Mouse (Mus musculus) layer of hippocampus, postnatal 14 days (tissue): Measurements from ENCODE around the gene Aif1. TPM values are rescaled to one million over a fixed set of nuclear protein-coding genes. Genes with fewer than 3 reads are reported as not detected.

Source experiments
- DNase-seq, 2 experiments: peaks; one replicate each; pipeline ENCODE4 v3.0.0; 2021 to 2022; ENCODE audit warnings: low spot score in 2 of 2, mixed read lengths in 1 of 2
- total RNA-seq, 2 experiments: library from RNA; stranded (reverse); gene quantifications; 2 replicates each; pipeline ENCODE4 v1.2.3; 2021

The Aif1 gene
- total RNA-seq, 2 experiments from 2014 or later, result 9.9 to 10.4 TPM

DNA sequence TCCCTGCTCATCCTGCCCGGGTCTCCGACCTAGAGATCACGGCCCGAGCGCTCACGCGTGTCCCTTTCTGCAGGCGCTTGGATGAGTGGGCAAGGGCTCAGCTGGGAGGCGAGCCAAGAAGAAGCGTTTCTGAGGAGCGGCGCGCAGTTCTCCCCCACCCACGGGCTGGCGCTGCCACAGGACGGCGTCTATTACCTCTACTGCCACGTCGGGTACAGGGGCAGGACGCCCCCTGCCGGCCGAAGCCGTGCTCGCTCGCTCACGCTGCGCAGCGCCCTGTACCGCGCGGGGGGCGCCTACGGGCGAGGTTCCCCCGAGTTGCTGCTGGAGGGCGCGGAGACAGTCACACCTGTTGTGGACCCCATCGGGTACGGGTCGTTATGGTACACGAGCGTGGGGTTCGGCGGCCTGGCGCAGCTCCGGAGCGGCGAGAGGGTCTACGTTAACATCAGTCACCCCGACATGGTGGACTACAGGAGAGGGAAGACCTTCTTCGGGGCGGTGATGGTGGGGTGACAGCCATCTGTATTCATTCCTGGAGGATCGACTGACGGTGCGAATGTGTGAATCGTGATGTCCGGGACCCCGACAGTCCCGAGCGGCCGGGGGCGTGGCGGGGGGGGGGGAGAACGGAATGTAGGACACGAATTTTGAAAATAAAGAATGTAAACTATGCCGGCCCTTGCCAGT is 19.9 kb upstream of the Aif1 start:
- DNase-seq, result peak; percentile 62 to 74

DNA sequence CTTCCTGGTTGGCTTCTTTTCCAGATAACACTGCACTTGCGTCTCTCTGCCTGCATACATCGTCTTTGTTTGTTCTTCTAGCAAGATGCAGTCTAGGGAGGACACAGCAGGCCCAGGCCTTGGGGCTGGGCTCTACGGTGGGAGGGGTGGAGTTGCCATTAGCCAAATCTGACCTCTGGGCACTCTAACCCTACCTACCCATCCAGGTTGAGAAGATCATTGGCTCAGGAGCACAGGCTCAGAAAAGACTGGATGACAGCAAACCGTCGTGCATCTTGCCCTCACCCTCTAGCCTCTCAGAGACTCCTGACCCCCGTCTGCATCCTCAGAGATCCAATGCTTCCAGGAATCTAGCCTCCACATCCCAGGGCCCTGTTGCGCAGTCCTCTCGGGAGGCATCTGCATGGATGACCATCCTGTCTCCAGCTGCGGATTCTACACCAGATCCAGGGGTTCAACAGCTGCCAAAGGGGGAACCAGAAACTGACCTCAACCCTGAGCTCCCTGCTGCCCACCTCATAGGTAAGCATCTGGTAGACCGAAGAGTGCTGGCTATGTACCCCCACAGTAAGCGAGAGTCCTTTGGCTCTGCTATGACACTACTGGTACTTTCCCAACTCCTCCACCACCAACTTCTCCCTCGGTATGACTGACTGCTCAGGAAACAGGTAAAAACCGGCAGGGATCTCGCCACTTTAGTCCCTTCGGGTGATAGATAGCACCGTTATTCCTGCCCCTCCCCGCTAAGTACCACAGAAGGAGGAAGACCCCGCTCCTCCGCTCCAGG is 19.2 kb upstream of the Aif1 start:
- DNase-seq, result no peak

DNA sequence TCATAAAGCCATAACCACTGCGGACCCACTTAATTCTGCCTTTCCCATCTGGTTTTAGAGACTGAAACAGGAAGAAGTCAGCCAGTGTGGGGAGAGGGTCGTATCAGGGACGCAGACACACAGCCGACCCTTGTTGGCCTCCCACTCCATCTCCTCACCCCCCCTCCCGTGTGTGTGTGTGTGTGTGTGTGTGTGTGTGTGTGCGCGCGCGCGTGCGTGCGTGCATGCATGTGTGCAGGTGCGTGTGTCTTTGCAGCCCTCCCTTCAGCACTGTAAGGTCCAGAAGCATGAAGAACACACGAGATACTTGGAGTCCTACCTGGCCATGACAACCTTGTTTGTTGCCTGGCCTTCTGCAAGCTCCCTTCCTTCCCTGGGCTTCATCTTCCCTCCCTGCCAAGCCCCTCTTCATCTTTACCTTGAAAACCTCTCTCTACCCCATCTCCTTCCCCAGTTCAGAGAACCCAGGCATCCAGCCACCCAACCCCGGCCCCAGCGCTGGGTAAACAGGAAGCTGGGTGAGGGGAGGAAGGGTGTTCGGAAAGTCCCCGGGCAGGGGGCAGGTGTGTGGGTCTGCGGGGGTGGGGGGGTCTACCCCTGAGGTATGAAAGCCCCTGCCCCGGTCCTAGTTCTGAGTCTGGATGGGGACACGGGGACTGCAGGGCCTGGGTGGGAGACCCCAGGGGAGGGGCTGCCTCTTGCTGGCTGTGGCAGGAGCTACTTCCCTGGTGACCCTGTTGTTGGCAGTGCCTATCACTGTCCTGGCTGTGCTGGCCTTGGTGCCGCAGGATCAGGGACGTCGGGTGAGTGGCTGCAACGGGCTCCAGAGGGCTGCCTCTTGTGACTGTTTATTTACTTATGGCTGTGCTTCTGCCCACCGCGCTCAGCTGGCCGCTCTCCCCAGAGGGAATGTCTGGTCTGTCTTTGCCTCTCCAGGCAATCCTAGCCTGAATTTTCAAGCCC is 18.3 kb upstream of the Aif1 start, which contains the start of gene Ltb:
TSS of gene Ltb (plus strand) at position 559 of the 963 bp plus-strand sequence.
- no peak for DNase-seq

DNA sequence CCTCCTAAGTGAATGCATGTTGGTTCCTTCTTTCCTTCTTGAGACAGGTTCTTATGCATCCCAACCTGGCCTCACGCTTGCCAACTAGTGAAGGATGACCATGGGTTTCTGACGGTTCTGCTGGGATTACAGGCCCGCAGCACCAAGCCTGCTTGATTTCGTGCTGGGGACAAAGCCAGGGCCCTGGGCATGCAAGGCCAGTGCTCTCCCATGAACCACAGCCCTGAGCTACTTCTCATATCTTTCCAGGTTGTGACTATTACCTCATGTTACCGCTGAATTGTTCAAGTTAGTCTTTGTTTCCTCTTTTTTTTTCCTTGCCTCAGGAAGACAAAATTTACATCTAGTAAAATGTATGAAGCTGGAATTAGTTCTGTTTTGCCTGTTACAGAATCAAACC is 17.1 kb upstream of the Aif1 start:
- DNase-seq, result no peak

DNA sequence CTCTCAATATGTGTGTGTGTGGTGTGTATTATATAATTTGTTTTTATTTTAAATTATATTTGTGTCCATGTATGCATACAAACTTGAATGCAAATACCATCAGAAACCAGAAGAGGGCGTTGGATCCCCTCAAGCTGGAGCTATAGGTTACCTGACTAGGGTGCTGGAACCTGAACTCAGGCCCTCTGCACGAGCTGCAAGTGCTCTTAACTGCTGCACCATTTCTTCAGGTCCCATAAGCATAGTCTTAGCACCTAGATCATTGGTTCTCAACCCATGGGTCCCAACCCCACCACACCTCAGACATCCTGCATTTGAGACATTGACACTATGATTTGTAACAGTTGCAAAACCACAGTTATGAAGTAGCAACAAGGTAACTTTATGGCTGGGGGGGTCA is 15.9 kb upstream of the Aif1 start:
- no peak for DNase-seq

DNA sequence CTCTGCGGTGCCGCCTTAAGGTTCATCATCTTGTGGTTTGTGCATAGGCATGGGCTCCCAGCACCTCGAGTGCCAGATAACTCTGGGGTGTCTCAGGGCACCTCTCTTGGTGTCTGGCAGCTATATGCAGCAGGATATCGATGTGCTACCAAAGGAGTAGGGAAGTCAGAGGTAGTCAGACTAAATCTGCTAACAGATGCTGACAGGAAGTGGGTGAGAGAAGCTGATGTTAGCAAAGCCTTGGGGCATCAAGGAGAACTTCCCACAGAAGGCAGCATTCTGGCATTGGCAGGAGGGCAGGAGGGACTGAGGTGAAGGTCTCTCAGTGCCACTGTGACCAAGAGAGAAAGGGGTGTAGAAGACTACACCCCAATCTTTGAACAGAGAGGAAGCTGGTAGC is 14.2 kb upstream of the Aif1 start:
- DNase-seq, result no peak

DNA sequence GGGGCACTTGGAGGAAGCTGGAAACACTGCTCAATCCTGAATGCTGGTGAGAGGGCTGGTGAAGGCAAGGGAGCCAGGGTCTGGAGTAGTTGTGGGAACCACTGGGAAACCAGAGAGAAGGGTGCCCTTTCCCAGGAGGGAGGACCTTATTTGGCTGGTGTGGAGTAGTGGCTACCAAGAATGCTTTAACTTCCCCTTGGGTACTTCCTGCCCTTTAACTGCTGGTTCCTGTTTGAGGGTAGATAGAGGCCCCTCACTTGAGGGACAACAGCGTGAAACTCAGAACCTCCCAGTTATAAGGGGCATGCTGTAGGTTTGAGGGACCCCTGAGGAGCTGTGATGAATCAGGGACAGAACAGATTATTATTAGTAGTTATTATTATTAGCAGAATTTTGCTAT is 13.3 kb upstream of the Aif1 start:
- DNase-seq, result no peak

DNA sequence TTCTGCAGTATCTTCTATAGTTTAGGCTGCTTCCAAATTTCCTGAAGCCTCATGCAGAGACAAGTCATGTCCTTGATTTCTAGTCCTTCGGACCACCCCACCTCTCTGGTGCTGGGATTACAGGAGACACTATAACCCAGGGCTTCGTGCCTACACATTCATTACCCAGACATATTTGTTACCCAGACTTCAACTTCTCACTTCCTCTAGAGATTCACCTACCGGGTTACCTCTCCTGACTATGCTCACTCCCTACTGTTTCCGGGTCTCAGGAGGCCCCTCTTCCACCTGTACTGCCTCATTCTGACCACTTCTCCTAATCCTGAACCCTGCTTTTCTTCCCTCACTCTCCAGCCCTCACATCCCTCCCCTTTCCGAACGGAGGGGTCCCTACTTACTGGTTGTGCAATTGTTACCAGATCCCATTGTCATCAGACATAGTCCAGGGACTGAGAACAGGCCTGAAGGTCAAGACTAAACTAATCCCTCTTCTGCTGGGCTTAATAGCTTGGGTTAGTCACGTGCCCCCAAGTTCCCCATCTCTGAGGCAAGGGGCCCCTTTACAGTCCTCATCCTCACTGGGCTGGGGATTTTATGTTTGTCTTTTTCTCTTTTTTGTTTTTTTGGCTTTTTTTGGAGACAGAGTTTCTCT is 12.2 kb upstream of the Aif1 start, which contains the start of gene Lst1:
TSS of gene Lst1 (minus strand) at position 481 of the 652 bp plus-strand sequence.
- no peak for DNase-seq

DNA sequence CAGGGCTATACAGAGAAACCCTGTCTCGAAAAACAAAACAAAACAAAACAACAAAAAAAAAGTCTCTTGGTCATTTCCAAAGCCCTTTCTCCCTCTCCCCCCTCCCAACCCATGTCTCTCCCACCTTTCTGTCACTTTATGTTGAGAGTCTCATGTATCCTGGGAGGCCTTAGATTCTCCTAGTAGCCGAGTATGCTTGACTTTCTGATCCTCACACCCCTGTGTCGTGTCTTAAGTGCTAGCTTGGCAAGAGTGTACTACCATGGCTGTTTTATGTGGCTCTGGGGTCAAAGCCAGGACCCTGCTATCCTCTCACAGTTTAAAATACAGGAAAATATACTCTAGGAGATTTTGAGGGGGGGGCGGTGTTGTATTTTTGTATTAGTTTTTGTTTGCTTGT is 11.5 kb upstream of the Aif1 start:
- no peak for DNase-seq

DNA sequence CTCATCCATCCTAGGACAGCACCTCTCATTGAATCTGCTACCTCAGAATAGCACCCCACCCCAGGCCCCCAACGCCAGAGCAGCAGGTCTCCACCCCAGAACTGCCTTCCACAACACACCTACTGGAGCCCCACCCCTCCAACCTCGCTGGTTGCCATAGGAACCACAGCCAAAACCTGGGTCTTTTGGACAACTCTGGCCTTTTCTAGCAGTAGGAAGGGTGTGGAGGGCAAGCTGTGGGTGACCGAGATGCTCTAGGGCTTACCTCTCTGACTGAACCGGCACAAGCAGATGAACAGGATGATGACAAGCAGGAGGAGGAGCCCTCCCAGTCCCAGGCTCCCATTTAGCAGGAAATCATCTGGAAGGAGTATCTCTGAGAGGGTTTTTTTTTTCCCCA is 10.8 kb upstream of the Aif1 start:
- DNase-seq, result no peak

DNA sequence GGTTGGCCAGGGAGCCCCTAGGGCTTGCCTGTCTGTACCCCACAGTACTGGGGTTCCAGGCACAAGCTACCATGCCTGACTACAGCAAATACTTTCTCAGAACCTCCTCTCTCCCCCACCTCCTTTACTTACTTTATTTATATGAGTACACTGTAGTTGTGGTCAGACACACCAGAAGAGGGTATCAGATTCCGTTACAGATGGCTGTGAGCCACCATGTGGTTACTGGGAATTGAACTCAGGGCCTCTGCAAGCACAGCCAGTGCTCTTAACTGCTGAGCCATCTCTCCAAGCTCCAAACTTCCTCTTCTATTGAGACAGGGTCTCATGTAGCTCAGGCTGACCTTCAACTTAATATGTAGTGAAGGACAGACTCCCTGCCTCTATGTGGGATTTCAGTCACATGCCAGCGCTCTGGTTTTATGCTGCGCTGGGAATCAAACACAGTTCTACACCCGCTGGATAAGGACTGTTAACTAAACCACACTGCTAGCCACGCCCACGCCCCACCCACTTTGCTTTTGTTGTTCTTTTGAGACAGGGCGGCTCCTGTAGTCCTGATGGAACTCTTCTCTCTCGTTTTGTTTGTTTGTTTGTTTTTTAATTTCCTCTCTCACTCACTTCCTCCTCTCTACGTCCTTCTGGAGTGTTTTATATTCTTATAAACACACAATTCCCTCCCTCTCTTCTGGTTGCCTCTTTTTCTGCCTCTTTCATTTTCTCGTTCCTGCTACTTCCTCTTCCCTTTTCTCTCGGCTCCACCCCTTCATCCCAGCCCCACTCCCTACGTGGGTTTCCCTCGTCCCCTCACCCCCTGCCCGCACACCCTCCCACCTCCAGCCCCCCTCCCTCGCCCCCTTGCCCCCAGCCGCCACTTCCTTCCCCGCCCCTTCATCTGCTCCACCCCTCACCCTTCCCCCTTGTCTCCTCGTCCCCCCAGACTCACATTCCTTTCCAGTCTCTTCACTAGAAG is 10.1 kb upstream of the Aif1 start:
- no peak for DNase-seq

DNA sequence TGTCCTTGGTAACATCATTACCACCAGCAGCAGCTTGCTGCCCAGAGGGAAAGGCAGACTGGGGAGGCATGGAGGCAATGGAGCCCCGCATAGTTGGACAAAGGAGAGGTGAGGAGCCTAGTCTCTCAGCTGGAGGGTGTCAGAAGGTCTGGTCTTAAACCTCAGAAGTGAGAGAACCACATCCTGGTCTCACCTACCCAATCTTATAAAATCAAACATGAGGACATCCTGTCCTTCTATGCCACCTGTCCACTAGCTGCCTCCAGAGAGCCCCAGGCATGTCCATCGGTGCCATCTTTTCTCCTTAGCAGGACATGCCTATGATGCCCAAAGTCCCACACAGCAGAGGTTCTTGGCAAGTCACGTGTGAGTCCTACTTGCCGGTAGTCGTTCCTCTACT is 4.2 kb upstream of the Aif1 start:
- no peak for DNase-seq

DNA sequence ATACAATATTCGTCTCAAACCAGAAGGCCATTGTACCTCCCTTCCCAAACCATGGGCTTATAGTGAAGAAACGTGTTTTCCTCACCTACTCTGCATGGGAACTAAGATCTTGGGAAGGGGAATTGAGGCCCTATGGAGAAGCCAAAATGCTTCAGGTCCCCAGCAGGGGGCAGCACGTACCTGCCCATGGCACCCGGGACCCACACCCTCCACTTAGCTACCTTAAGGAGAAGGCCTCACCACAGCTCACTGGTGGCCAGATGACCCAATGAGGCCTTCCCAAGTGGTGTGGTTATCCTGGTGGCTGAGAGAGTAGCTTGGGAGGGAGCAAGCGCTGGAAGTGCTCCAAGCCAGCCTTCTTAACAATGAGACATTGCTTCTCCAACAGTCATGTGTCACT is 2.7 kb upstream of the Aif1 start:
- DNase-seq, result no peak

DNA sequence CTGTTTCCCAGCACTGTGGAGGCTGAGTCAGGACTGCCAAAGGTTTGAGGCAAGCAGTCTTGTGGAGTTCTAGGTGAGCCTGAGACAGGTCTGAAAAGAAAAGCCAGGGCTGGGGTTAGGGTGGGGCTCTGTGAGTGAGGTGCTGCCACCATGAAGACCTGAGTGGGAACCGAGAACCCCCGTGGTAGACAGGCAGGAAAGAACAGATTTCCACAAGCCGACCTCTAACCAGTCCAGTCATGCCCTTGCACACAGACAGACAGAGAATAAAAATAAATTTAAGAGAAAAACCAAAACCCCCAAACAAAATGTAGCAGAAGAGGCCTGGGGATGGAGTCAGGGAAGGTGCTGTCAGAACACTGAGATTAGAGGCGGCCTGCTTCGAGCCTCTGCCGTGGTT is 486 bp downstream of the Aif1 start:
- DNase-seq, result no peak

DNA sequence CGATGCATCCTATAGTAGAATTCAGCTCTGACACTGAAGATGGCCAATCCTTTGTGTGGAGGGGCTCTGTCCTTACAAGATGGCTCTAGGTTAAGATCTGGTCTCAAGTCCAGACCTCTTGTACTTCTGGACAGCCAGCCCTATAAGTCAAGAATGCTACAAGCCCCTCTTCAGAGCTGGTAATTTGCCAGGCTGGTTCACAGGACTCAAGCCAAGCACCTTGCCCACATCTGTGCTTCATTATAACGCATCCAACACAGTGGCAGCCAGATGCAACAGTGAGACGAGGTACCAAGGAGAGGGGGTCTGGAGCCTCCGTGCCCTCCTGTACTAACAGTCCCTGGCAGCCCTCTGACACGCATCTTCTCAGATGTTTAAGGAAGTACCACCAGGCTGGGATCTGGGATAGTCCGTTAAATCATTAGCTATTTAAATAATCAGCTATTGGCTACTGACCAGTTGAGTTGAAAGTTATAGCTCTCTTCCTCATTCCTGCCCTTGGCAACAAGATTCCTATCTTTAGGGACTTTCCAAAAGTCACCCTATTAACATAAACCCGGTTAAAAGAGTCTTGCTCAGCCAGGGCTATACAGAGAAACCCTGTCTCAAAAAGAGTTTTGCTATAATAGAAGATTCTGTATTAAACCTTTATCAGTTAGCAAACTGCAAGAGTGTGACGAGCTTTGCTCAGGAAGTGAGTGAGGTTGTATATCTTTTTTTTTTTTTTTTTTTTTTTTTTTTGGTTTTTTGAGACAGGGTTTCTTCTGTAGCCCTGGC is 1.5 kb downstream of the Aif1 start:
- no peak for DNase-seq

DNA sequence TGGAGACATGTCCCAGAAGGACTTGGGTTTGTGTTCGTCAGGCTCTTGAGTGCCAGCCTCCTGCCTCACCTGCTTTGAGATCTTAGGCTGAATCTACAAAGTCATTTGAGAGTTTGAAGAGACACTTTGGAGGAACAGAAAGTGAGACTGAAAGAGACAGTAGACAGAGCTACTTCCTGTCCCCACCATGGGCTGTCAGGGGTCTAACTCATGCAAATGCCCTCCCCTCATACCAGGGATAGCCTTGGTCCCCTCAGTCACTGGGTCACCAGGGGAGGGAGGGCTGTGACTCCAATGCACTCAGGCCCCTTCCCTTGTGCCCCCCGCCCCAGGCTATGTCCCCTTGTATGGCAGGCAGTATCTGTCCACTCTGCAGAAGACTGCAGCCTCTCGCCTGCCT is 2.5 kb downstream of the Aif1 start:
- DNase-seq, result no peak

DNA sequence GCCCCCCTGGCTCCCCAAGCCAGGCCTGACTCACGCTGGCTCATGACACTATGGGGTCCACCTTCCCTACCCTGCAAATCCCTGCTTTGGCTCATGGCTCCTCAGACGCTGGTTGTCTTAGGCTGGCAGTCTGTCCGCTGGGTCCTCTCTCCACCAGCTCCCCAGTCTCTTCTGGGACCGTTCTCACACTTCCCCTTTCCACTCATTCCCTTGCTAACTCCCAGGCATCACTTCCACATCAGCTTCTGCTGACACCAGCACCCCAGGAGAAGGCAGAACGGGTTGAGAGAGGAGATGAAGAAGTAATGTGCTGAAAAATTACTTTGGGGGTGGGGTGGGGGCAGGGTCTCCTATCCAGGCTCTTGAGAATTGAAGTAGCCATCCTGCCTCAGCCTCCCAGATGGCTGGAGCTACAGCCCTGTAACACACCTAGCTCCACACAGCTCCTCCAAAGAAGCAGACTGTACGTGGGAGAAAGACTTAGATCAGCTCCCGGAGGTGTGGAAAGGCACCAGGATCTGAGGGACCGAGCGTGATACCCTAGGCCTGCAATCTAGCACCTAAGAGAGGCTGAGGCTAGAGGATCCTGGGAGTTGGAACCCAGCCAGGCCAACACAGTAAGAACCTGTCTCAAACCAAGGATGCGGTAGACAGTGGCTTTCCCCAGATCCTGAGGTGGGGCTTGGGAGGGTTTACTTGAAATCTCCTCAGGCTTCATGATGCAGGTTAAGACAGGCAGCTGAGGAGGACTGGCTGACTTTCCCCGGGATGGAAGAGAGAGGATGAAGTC is 3.2 kb downstream of the Aif1 start:
- DNase-seq, result no peak

DNA sequence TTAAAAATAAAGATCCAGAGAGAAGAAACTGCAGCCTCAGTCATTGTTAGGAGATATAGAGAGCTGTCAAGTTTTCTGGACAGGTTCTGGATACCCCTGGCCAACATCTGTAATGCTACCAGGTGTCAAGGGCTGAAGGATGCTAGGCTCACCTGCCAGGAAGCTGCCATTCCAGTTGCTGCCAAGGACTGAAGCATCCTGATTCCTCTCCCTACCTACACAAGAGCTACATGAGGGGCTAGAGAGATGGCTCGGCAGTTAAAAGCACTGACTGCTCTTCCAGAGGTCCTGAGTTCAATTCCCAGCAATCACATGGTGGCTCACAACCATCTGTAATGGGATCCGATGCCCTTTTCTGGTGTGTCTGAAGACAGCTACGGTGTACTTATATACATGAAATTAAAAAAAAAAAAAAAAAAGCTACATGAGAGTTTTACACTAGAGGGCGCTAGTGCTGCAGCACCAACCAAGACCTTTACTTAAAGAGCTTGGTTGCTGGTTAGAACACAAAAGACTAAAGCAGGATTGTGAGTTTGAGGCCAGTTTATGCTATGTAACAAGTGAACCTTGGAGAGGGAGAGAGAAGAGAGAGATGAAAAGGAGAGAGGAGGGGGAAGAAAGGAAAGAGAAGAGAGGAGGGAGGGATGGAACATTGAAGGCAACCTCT is 7.2 kb downstream of the Aif1 start:
- DNase-seq, result no peak
